Mouse (Mus musculus) erythroblast, embryonic 14.5 days (primary cell): Measurements from ENCODE around the gene Neu4.

ENCODE experiments used
- GATA1 ChIP-seq: IDR thresholded peaks from 2 replicates; pipeline ENCODE4 v1.6.1; 2012; ENCODE audit warnings: low read length, inconsistent platforms, mixed read lengths
- TAL1 ChIP-seq: IDR thresholded peaks from 3 replicates; pipeline ENCODE4 v1.6.1; 2012; ENCODE audit warnings: low read length, inconsistent platforms, mixed read lengths

GRCm38 (mm10) chr1:94054481-94054880 lies 34.2 kb downstream of the Neu4 start:
- TF ChIP-seq GATA1 (no peak), TAL1 (no peak)
